Mouse (Mus musculus): Measurements from ENCODE around the gene Epn2. TPM values are rescaled to one million over a fixed set of nuclear protein-coding genes. Genes with fewer than 3 reads are reported as not detected.

Epn2 gene
- total RNA-seq, 2 experiments from 2014 or later: 19.7 to 24.7 TPM

DNA sequence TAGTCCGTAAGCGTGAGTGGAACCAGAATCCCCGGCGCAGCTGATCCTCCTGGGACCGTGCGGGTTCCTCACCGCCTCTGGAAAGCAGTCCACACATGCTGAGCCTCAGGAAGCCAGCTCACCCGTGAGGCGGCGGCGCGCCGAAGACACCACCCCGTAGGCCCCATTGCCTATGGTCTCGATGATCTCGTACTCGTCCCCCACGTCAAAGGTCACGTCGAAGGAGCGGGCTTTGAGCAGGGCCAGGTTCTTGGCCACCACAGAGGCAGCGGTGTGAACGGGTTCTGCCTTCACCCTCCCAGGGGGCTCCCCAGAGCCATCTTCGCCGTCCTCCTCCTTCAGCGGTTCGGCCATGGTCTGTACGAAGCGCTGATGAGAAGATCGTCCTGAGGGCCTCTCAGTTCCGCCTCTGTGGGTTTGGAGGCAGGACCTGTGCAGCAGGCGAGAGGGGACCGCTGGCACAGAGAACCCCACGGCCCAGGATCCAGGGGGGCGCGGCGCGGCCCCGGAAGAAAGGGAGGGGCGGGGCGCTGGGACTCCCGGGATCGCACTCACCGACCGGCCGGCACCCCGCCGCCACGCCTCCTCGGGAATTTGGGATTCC, 85.9 kb downstream of the Epn2 start:
- peak overlapping the region; percentile 90 for H3K27ac ChIP-seq
- TF ChIP-seq CTCF (IDR thresholded peaks at IDR 0.05): no peak
- no peak for DNase-seq

DNA sequence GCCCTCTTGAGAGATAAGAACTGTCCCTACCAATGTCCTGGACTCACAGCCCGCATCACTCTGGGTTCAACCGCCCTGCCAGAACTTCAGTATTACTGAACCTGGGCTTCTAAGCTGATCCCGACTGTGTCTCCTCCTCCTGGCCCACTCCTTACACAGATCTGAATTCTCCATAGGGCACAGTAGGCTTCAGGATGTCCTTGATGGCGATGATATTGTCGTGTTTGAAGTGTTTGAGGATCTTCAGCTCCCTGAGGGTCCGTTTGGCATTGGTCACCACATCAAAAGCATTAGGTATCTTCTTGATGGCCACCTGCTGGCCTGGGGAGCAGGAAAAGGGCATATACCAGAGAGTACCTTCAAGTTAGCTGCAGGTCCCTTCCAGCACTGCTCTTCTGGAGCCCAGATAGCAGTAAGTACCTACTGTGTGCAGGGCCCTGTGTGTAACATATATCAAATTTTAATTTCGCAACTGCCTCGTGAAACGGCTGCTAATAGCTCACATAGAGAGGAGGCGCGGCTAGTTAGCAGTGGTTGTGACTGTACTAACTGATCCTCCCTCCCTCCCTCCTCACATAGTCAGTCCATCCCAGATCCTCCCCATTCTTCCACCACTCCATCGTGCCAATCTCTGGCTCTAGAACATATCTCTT, 86.6 kb downstream of the Epn2 start:
- no peak for TF ChIP-seq CTCF (IDR thresholded peaks at IDR 0.05)
- Histone ChIP-seq H3K27ac (peak overlapping the region; percentile 90; the same call in 1 of the 2 replicates), H3K4me3 (peak overlapping the region; percentile 83)
- intact Hi-C loops (cut with DNase I): no loop called here
- no peak for DNase-seq

More for the DNA sequence above, 85.9 kb downstream of the Epn2 start:
- intact Hi-C loops (cut with DNase I): no loop called here
- peak overlapping the region; percentile 83 for H3K4me3 ChIP-seq

DNA sequence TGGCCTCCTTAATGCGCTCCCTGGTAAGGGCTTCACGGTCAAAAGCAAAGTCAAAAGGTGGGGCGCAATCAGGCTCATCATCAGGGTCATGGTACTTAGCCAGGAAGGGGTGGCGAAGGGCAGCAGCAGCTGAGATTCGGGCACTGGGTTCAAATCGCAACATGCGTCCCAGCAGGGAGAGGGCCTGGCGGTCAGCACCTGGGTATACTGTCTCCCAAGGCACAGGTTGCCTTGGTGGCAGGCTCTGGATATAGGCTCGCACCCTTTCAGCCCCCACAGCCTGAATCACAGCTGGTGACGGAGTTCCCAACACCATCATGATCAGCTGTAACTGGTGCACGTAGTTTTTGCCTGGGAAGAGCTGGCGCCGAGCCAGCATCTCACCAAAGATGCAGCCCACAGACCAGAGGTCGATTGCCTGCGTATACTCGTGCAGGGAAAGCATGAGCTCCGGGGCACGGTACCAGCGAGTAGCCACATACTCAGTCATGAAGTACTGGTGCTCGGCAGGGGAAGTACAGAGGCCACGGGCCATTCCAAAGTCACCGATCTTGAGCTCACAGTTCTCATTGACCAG, 88.5 kb downstream of the Epn2 start:
- TF ChIP-seq CTCF (IDR thresholded peaks at IDR 0.05): no peak
- no peak overlapping the region for H3K4me3 ChIP-seq
- DNase-seq: no peak
- intact Hi-C loops (cut with DNase I): no loop called here
- H3K27ac ChIP-seq: no peak overlapping the region

DNA sequence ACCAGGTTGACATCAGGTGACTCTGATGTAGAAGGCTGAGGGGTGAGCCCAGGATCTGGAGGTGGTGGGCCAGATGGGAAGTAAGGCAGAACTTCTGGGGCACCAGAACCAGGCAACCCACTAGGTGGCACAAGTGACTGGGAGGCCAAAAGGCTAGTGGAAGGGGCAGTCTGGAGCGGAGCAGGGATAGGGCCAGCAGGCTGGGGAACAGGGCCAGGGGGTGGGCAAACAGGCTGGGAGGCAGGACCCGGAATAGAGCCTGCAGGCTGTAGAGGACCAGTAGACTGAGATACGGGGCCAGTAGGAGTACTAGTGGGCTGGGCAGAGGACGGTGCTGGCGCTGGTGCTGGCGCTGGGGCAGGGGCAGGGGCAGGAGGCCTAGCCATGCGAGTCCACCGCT, 89.6 kb downstream of the Epn2 start:
- intact Hi-C loops (cut with DNase I): no loop called here
- TF ChIP-seq CTCF (IDR thresholded peaks at IDR 0.05): no peak
- H3K4me3 ChIP-seq: no peak overlapping the region

GRCm38 (mm10) chr11:61489085-61489484, 90.4 kb downstream of the Epn2 start:
- intact Hi-C loops (cut with DNase I): no loop called here
- H3K4me3 ChIP-seq: no peak overlapping the region
- TF ChIP-seq CTCF (IDR thresholded peaks at IDR 0.05): no peak
- H3K27ac ChIP-seq: no peak overlapping the region
- DNase-seq: no peak

More for the DNA sequence above, 89.6 kb downstream of the Epn2 start:
- no peak overlapping the region for H3K27ac ChIP-seq
- no peak for DNase-seq

- no peak for DNase-seq
- intact Hi-C loops (cut with DNase I): no loop called here
- no peak for TF ChIP-seq CTCF (IDR thresholded peaks at IDR 0.05)
- Histone ChIP-seq H3K4me3 (no peak overlapping the region), H3K27ac (no peak overlapping the region)
Measured at GRCm38 (mm10) chr11:61487936-61488335, 91.6 kb downstream of the Epn2 start.

GRCm38 (mm10) chr11:61487401-61487800, 92.1 kb downstream of the Epn2 start:
- Histone ChIP-seq H3K4me3 (no peak overlapping the region), H3K27ac (no peak overlapping the region)
- intact Hi-C loops (cut with DNase I): no loop called here
- peak; percentile 76 for DNase-seq
- no peak for TF ChIP-seq CTCF (IDR thresholded peaks at IDR 0.05)

GRCm38 (mm10) chr11:61486458-61487219, 92.8 kb downstream of the Epn2 start:
- peak; percentile 48 for DNase-seq
- H3K27ac ChIP-seq: peak overlapping the region; percentile 67
- intact Hi-C loops (cut with DNase I): no loop called here
- H3K4me3 ChIP-seq: peak overlapping the region; percentile 56
- TF ChIP-seq CTCF (IDR thresholded peaks at IDR 0.05): no peak

DNA sequence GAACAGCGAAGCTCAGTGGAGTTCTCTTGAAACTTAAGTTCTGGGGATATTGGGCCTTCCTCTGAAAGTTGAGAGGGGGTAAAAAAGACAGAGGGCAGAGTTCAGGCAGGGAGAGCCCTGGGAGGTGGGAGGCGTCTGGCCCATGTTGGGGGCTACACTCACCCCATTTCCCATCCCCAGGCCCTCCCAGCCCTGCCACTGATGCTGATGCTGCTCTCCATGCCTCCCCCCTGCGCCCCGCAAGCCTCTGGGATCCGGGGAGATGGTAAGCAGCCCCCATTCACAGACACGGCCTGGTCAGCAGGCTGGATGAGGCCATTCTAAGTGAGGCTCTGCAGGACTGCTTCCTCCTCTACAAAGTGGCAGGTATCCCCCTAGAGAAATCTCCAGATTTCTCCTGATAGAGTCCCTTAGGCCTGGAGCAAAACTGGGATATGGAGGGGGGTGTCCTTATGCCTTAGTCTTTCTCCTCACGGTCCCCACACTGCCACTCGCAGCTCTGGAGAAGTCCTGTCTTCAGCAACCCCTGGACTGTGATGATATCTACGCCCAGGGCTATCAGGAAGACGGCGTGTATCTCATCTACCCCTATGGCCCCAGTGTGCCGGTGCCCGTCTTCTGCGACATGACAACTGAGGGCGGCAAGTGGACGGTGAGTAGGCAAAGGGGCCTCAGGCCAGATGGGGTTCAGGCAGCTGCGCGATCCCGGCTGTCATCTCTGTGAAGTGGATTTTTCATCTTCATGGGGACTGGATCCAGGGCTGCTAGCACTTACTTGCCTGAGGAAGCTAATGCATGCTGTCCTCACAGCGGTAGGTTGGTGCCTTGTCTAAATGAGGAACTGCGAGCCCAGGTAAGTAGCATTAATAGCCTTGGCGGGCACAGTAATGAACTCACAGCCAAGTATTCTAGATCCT, 93.7 kb downstream of the Epn2 start:
- intact Hi-C loops (cut with DNase I): no loop called here
- Histone ChIP-seq H3K4me3 (peak overlapping the region; percentile 56), H3K27ac (peak overlapping the region; percentile 67)
- no peak for TF ChIP-seq CTCF (IDR thresholded peaks at IDR 0.05)
- DNase-seq: no peak

GRCm38 (mm10) chr11:61484613-61485540, 94.6 kb downstream of the Epn2 start, which contains the start of gene Mfap4:
TSS of gene Mfap4 (plus strand) at chr11:61485431.
- Histone ChIP-seq H3K4me3 (peak within 1 kb of the TSS; percentile 56), H3K27ac (peak within 1 kb of the TSS; percentile 67)
- intact Hi-C loops (cut with DNase I): no loop called here
- peak; percentile 60 for DNase-seq
- TF ChIP-seq CTCF (IDR thresholded peaks at IDR 0.05): no peak

GRCm38 (mm10) chr11:61484256-61484612, 95.3 kb downstream of the Epn2 start:
- no peak for TF ChIP-seq CTCF (IDR thresholded peaks at IDR 0.05)
- peak overlapping the region; percentile 67 for H3K27ac ChIP-seq
- H3K4me3 ChIP-seq: peak overlapping the region; percentile 56
- intact Hi-C loops (cut with DNase I): no loop called here
- peak; percentile 47 for DNase-seq
